Mouse (Mus musculus): Measurements from ENCODE around the gene Ralgapa1.
"Not testable (repeated sequence)": the region's sequence is repeated elsewhere in the genome, so short reads cannot be mapped to it uniquely, and the experiment has no call there.

Gene Ralgapa1

GRCm38 (mm10) chr12:55800144-55800543 is 20.8 kb downstream of the Ralgapa1 start:
- no peak for ATAC-seq (ENCODE audit: low TSS enrichment)

GRCm38 (mm10) chr12:55798745-55799144 is 22.2 kb downstream of the Ralgapa1 start:
- ATAC-seq (ENCODE audit: low TSS enrichment), result no peak

GRCm38 (mm10) chr12:55797103-55797502 is 23.9 kb downstream of the Ralgapa1 start:
- ATAC-seq (ENCODE audit: low TSS enrichment), result no peak

GRCm38 (mm10) chr12:55794485-55794884 is 26.5 kb downstream of the Ralgapa1 start:
- not testable (repeated sequence) for ATAC-seq (ENCODE audit: low TSS enrichment)

GRCm38 (mm10) chr12:55785252-55785651 is 35.7 kb downstream of the Ralgapa1 start:
- no peak for ATAC-seq (ENCODE audit: low TSS enrichment)

- ATAC-seq (ENCODE audit: low TSS enrichment), result no peak
Observed at GRCm38 (mm10) chr12:55782662-55783061, 38.3 kb downstream of the Ralgapa1 start.

- ATAC-seq (ENCODE audit: low TSS enrichment), result 0 out of 2 replicates have a peak, but pooled peaks have one; percentile 41
Observed at GRCm38 (mm10) chr12:55778301-55778700, 42.7 kb downstream of the Ralgapa1 start.

GRCm38 (mm10) chr12:55777356-55777755 is 43.6 kb downstream of the Ralgapa1 start:
- no peak for ATAC-seq (ENCODE audit: low TSS enrichment)

- ATAC-seq (ENCODE audit: low TSS enrichment), result no peak
Observed at GRCm38 (mm10) chr12:55774316-55774715, 46.7 kb downstream of the Ralgapa1 start.

- ATAC-seq (ENCODE audit: low TSS enrichment), result no peak
Observed at GRCm38 (mm10) chr12:55720319-55720718, 100.6 kb downstream of the Ralgapa1 start.

GRCm38 (mm10) chr12:55705881-55706280 is 115.1 kb downstream of the Ralgapa1 start:
- ATAC-seq (ENCODE audit: low TSS enrichment), result no peak

- peak; percentile 98 for ATAC-seq (ENCODE audit: low TSS enrichment)
Observed at GRCm38 (mm10) chr12:55666699-55667098, 154.3 kb downstream of the Ralgapa1 start.

- not testable (repeated sequence) for ATAC-seq (ENCODE audit: low TSS enrichment)
Observed at GRCm38 (mm10) chr12:55663194-55663593, 157.8 kb downstream of the Ralgapa1 start.

GRCm38 (mm10) chr12:55648011-55648525 is 172.9 kb downstream of the Ralgapa1 start:
- no peak for ATAC-seq (ENCODE audit: low TSS enrichment)

- no peak for ATAC-seq (ENCODE audit: low TSS enrichment)
Observed at GRCm38 (mm10) chr12:55626711-55627110, 194.3 kb downstream of the Ralgapa1 start.

GRCm38 (mm10) chr12:55623254-55623653 is 197.7 kb downstream of the Ralgapa1 start:
- ATAC-seq (ENCODE audit: low TSS enrichment), result no peak

GRCm38 (mm10) chr12:55622615-55623245 is 198.2 kb downstream of the Ralgapa1 start:
- ATAC-seq (ENCODE audit: low TSS enrichment), result no peak; the same call in 1 of the 2 replicates

- no peak for ATAC-seq (ENCODE audit: low TSS enrichment)
Observed at GRCm38 (mm10) chr12:55620321-55620720, 200.6 kb downstream of the Ralgapa1 start.

- ATAC-seq (ENCODE audit: low TSS enrichment), result no peak
Observed at GRCm38 (mm10) chr12:55610812-55611211, 210.2 kb downstream of the Ralgapa1 start.

- no peak for ATAC-seq (ENCODE audit: low TSS enrichment)
Observed at GRCm38 (mm10) chr12:55607902-55608301, 213.1 kb downstream of the Ralgapa1 start.

GRCm38 (mm10) chr12:55604411-55604810 is 216.6 kb downstream of the Ralgapa1 start:
- ATAC-seq (ENCODE audit: low TSS enrichment), result no peak

- no peak for ATAC-seq (ENCODE audit: low TSS enrichment)
Observed at GRCm38 (mm10) chr12:55600503-55600994, 220.4 kb downstream of the Ralgapa1 start.
